Mouse (Mus musculus) heart, adult 2 months (tissue): ENCODE data around the gene Derl3. TPM values are rescaled to one million over a fixed set of nuclear protein-coding genes. Genes with fewer than 3 reads are reported as not detected.

Experiments
- DNase-seq, 2 experiments: peaks; one replicate each; pipeline ENCODE4 v3.0.0; 2021
- H3K27ac ChIP-seq: fragments of 200-600 bp; 2 replicates; pipeline ENCODE4 v1.8.1; 2022
- H3K27me3 ChIP-seq: fragments of 200-500 bp; 2 replicates; pipeline ENCODE4 v1.6.1; 2012; ENCODE audit warnings: mild to moderate bottlenecking, low read length, inconsistent platforms, mixed read lengths; ENCODE audit not compliant: control insufficient read depth, insufficient read depth
- H3K36me3 ChIP-seq: fragments of 200-500 bp; 2 replicates; pipeline ENCODE4 v1.6.1; 2012; ENCODE audit warnings: low read length, inconsistent platforms; ENCODE audit not compliant: control insufficient read depth, insufficient read depth
- H3K4me1 ChIP-seq: fragments of 200-500 bp; 2 replicates; pipeline ENCODE4 v1.6.1; 2011; ENCODE audit warnings: low read length; ENCODE audit not compliant: control insufficient read depth, insufficient read depth
- H3K4me3 ChIP-seq: fragments of 200-600 bp; 2 replicates; pipeline ENCODE4 v1.8.1; 2022
- H3K79me2 ChIP-seq: fragments of 200-500 bp; replicated peaks from 2 replicates; pipeline ENCODE4 v1.6.1; 2012; ENCODE audit warnings: mild to moderate bottlenecking, inconsistent platforms, low read length, moderate library complexity, mixed read lengths; ENCODE audit not compliant: control insufficient read depth, insufficient read depth
- H3K9ac ChIP-seq: fragments of 200-500 bp; 2 replicates; pipeline ENCODE4 v1.6.1; 2012; ENCODE audit warnings: low read depth, mild to moderate bottlenecking, control low read depth, inconsistent platforms, low read length, mixed read lengths
- CTCF ChIP-seq: fragments of 200-600 bp; IDR thresholded peaks from 2 replicates; pipeline ENCODE4 v1.8.1; 2022; ENCODE audit warnings: antibody characterized with exemption, mild to moderate bottlenecking, moderate library complexity
- EP300 ChIP-seq: fragments of 200-500 bp; IDR thresholded peaks from 2 replicates; pipeline ENCODE4 v1.6.1; 2011; ENCODE audit warnings: low read depth, low read length, control low read depth; ENCODE audit not compliant: insufficient read depth
- POLR2A ChIP-seq: fragments of 200-500 bp; IDR thresholded peaks from 2 replicates; pipeline ENCODE4 v1.6.1; 2011; ENCODE audit warnings: mild to moderate bottlenecking, low read depth, low read length, control low read depth; ENCODE audit not compliant: insufficient read depth
- WGBS: fragments of 180-500 bp; shearing (Covaris S2); methylation state at CpG from one replicate; pipeline ENCODE4 v1.1.7; 2018; 5-methylcytosine and 5-hydroxymethylcytosine counted together
- intact Hi-C: fragments of 180-260 bp; cut with DNase I; formaldehyde crosslinking; loops from one replicate; pipeline ENCODE4 v1.15.1; 2025
- polyA plus RNA-seq: library from polyadenylated mRNA; depleted of rRNA; stranded (reverse); fragments of >200 nt; gene quantifications from 2 replicates; pipeline ENCODE4 v1.2.3, GENCODE M21; 2012
- total RNA-seq, 2 experiments: library from RNA; stranded (reverse); gene quantifications; 2 replicates each; pipeline ENCODE4 v1.2.3; 2021

Derl3 gene
- total and polyA plus RNA-seq, 3 experiments, result 0.50 to 1.0 (median 0.65) TPM

- H3K79me2 ChIP-seq, result no peaks in the 10 kb centered on the region
- H3K4me1 ChIP-seq, result no peaks in the 10 kb centered on the region
- 87% methylated on average over 3 of the region's 3 CpGs for WGBS
- H3K36me3 ChIP-seq, result no peaks in the 10 kb centered on the region
- intact Hi-C loops, result no loop called here
- no peak overlapping the region for H3K27ac ChIP-seq
- no peak for DNase-seq
- H3K9ac ChIP-seq, result no peak overlapping the region
- H3K27me3 ChIP-seq, result no peaks in the 10 kb centered on the region
- no peak for TF ChIP-seq EP300
- TF ChIP-seq CTCF, result no peak
- TF ChIP-seq POLR2A, result no peak
- no peak overlapping the region for H3K4me3 ChIP-seq
Measured at GRCm38 (mm10) chr10:75878836-75879235, 14.4 kb upstream of the Derl3 start.

GRCm38 (mm10) chr10:75880351-75880750 lies 12.9 kb upstream of the Derl3 start:
- H3K4me1 ChIP-seq, result no peaks in the 10 kb centered on the region
- no peaks in the 10 kb centered on the region for H3K79me2 ChIP-seq
- intact Hi-C loops, result no loop called here
- H3K27me3 ChIP-seq, result no peaks in the 10 kb centered on the region
- no peak overlapping the region for H3K27ac ChIP-seq
- no peak for DNase-seq
- H3K9ac ChIP-seq, result no peak overlapping the region
- WGBS, result 89% methylated on average over 10 of the region's 10 CpGs
- H3K36me3 ChIP-seq, result no peaks in the 10 kb centered on the region
- TF ChIP-seq CTCF (no peak), EP300 (no peak), POLR2A (no peak)
- H3K4me3 ChIP-seq, result no peak overlapping the region

GRCm38 (mm10) chr10:75880771-75881577 lies 12.2 kb upstream of the Derl3 start:
- Histone ChIP-seq H3K4me1 (no peaks in the 10 kb centered on the region), H3K27me3 (no peaks in the 10 kb centered on the region), H3K4me3 (no peak overlapping the region), H3K27ac (no peak overlapping the region), H3K79me2 (no peaks in the 10 kb centered on the region), H3K36me3 (no peaks in the 10 kb centered on the region), H3K9ac (no peak overlapping the region)
- intact Hi-C loops, result no loop called here
- no peak for DNase-seq
- 61% methylated on average over 6 of the region's 6 CpGs for WGBS
- no peak for TF ChIP-seq POLR2A
- TF ChIP-seq EP300, result no peak
- no peak for TF ChIP-seq CTCF

DNA sequence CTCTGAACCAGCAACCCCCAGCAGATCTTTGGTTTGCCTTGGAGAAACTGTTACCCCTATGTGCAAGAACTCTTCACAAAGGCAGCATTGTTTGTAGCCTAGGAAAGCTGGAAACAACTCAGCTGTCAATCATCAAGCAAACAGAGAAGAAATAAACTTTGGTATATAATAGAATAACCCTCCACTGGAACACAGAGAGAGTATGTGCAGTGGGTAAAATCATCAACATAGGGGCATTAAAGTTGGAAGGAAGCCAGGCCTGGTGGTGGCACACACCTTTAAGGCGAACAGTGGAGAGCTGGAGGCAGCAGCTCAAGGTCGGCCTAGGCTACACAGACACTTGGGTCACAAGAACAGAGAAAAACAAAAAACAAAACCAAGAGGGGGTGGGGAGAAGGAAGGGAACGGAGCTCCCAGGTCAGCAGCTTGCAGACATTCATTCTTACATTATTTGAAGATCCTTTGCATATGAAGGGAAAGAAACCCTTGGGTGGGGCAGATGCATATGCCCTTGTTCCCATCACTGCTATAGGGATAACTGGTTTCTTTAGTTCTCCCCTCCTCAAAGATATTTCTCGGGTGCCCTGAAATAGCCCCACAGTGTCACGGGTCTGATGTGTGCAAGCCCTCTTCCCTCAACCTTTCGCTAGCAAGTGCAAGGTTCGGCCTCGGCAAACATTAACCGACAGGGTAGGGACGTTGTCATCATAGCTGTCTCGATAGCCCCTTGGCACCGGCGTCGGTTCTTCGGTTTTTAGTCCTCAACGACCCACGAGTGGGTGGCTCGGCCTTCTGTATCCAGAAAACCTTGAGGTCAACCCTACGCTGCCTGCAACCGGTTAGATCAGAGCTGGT lies 11.4 kb upstream of the Derl3 start:
- intact Hi-C loops, result no loop called here
- H3K27me3 ChIP-seq, result no peaks in the 10 kb centered on the region
- H3K4me3 ChIP-seq, result no peak overlapping the region
- 40% methylated on average over 20 of the region's 20 CpGs for WGBS
- TF ChIP-seq EP300 (no peak), CTCF (no peak), POLR2A (no peak)
- DNase-seq, result no peak
- no peak overlapping the region for H3K27ac ChIP-seq
- no peaks in the 10 kb centered on the region for H3K36me3 ChIP-seq
- no peaks in the 10 kb centered on the region for H3K79me2 ChIP-seq
- no peaks in the 10 kb centered on the region for H3K4me1 ChIP-seq
- no peak overlapping the region for H3K9ac ChIP-seq

GRCm38 (mm10) chr10:75882433-75883231 lies 10.6 kb upstream of the Derl3 start:
- H3K79me2 ChIP-seq, result no peaks in the 10 kb centered on the region
- H3K27ac ChIP-seq, result no peak overlapping the region
- no peaks in the 10 kb centered on the region for H3K27me3 ChIP-seq
- H3K36me3 ChIP-seq, result no peaks in the 10 kb centered on the region
- no peaks in the 10 kb centered on the region for H3K4me1 ChIP-seq
- H3K4me3 ChIP-seq, result no peak overlapping the region
- WGBS, result 28% methylated on average over 15 of the region's 15 CpGs
- intact Hi-C loops, result loop anchor here (1.0 kb wide), 1 partner anchor 69 kb away; no protein-coding TSS in a partner anchor
- DNase-seq, result no peak
- no peak for TF ChIP-seq EP300
- TF ChIP-seq CTCF, result no peak
- no peak for TF ChIP-seq POLR2A
- H3K9ac ChIP-seq, result no peak overlapping the region
